Mouse (Mus musculus) liver, embryonic 11.5 days (tissue): ENCODE measurements around the gene Zscan5b. TPM values are rescaled to one million over a fixed set of nuclear protein-coding genes. Genes with fewer than 3 reads are reported as not detected.
"Not testable (repeated sequence)": the region's sequence is repeated elsewhere in the genome, so short reads cannot be mapped to it uniquely, and the experiment has no call there.

Source experiments
- ATAC-seq: fragments of 200-750 bp; cut with Nextera tagmentation; replicated peaks from 2 replicates; pipeline ENCODE4 v1.8.0; 2017; ENCODE audit warnings: moderate number of reproducible peaks, mild to moderate bottlenecking, moderate TSS enrichment, moderate library complexity; ENCODE audit not compliant: low FRiP score
- DNase-seq: peaks from one replicate; pipeline ENCODE4 v3.0.0-alpha.2; 2017; ENCODE audit warnings: low spot score
- H3K27ac ChIP-seq: fragments of 300-500 bp; sonication (generic); 2 replicates; pipeline ENCODE4 v1.5.1; 2014; ENCODE audit warnings: mild to moderate bottlenecking, low read depth, low read length, control low read depth
- H3K27me3 ChIP-seq: fragments of 300-500 bp; sonication (generic); replicated peaks from 2 replicates; pipeline ENCODE4 v1.6.1; 2014; ENCODE audit warnings: low read length, mixed read lengths; ENCODE audit not compliant: control insufficient read depth, insufficient read depth
- H3K36me3 ChIP-seq: fragments of 300-500 bp; sonication (generic); 2 replicates; pipeline ENCODE4 v1.6.1; 2014; ENCODE audit warnings: mild to moderate bottlenecking, low read length, moderate library complexity, mixed read lengths; ENCODE audit not compliant: control insufficient read depth, insufficient read depth
- H3K4me1 ChIP-seq: fragments of 300-500 bp; sonication (generic); replicated peaks from 2 replicates; pipeline ENCODE4 v1.6.1; 2014; ENCODE audit warnings: low read length, mixed read lengths; ENCODE audit not compliant: control insufficient read depth, insufficient read depth
- H3K4me2 ChIP-seq: fragments of 300-500 bp; sonication (generic); 2 replicates; pipeline ENCODE4 v1.6.1; 2014; ENCODE audit warnings: mild to moderate bottlenecking, control low read depth, moderate library complexity
- H3K4me3 ChIP-seq: fragments of 300-500 bp; sonication (generic); 2 replicates; pipeline ENCODE4 v1.5.1; 2014; ENCODE audit warnings: low read depth, low read length, control low read depth
- H3K9ac ChIP-seq: fragments of 300-500 bp; sonication (generic); 2 replicates; pipeline ENCODE4 v1.6.1; 2014; ENCODE audit warnings: low read depth, low read length, control low read depth
- H3K9me3 ChIP-seq: fragments of 300-500 bp; sonication (generic); 2 replicates; pipeline ENCODE4 v1.6.1; 2016; ENCODE audit warnings: low read length, inconsistent platforms, mixed read lengths; ENCODE audit not compliant: control insufficient read depth
- WGBS: fragments of 180-500 bp; shearing (Covaris S2); extraction: QIAGEN DNeasy Blood & Tissue Kit; methylation state at CpG from one replicate; pipeline ENCODE4 v1.1.7; 2014; 5-methylcytosine and 5-hydroxymethylcytosine counted together
- polyA plus RNA-seq: library from polyadenylated mRNA; unstranded; fragments of >200 nt; fragmentation: Nextera tagmentation; extraction: Ambion mirVana; gene quantifications from 2 replicates; pipeline ENCODE4 v1.2.1, GENCODE M21; 2014

Gene Zscan5b
- polyA plus RNA-seq, 1 experiment from 2014 or later, result not detected

DNA sequence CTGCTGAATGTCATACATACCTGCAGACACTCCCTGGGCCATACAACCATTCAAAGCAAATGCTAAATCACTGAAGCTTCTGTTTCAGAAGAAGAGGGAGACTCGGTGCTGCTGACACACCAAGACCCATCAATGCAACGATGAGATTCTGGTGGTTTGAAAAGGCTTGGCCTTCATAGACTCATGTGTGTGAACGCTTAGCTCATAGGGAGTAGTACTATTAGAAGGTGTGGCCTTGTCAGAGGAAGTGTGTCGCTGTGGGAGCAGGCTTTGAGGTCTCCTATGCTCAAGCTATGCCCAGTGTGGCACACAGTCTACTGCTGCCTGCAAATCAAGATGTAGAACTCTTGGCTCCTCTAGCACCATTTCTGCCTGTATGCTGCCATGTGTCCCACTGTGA lies 35.3 kb downstream of the Zscan5b start:
- H3K9ac ChIP-seq, result no peak overlapping the region
- no peak for DNase-seq
- no peak overlapping the region for H3K4me2 ChIP-seq
- 66% methylated on average over 4 of the region's 4 CpGs for WGBS
- no peak for ATAC-seq
- no peaks in the 10 kb centered on the region for H3K36me3 ChIP-seq
- H3K9me3 ChIP-seq, result no peaks in the 10 kb centered on the region; the same call in 1 of the 2 replicates
- H3K4me1 ChIP-seq, result no peaks in the 10 kb centered on the region
- H3K4me3 ChIP-seq, result no peak overlapping the region
- H3K27ac ChIP-seq, result no peak overlapping the region
- H3K27me3 ChIP-seq, result no peaks in the 10 kb centered on the region

GRCm38 (mm10) chr7:6258232-6259220 lies 36.4 kb downstream of the Zscan5b start:
- Histone ChIP-seq H3K27ac (no peak overlapping the region), H3K27me3 (no peaks in the 10 kb centered on the region), H3K36me3 (no peaks in the 10 kb centered on the region), H3K9ac (no peak overlapping the region), H3K4me1 (no peaks in the 10 kb centered on the region), H3K4me2 (no peak overlapping the region), H3K9me3 (no peaks in the 10 kb centered on the region; the same call in 1 of the 2 replicates), H3K4me3 (no peak overlapping the region)
- no peak for ATAC-seq
- no peak for DNase-seq
- 40% methylated on average over 16 of the region's 16 CpGs for WGBS

GRCm38 (mm10) chr7:6260004-6260403 lies 37.9 kb downstream of the Zscan5b start:
- not testable (repeated sequence) for DNase-seq, H3K9me3 ChIP-seq, H3K4me2 ChIP-seq, H3K36me3 ChIP-seq, H3K27ac ChIP-seq, H3K4me1 ChIP-seq, H3K4me3 ChIP-seq, ATAC-seq, H3K9ac ChIP-seq, H3K27me3 ChIP-seq
- 29% methylated on average over 2 of the region's 2 CpGs for WGBS

GRCm38 (mm10) chr7:6262120-6262519 lies 40.0 kb downstream of the Zscan5b start:
- Histone ChIP-seq H3K9ac (no peak overlapping the region), H3K36me3 (no peaks in the 10 kb centered on the region), H3K4me1 (no peaks in the 10 kb centered on the region), H3K9me3 (no peaks in the 10 kb centered on the region), H3K4me3 (no peak overlapping the region), H3K27me3 (no peaks in the 10 kb centered on the region), H3K27ac (no peak overlapping the region), H3K4me2 (no peak overlapping the region)
- no peak for DNase-seq
- no peak for ATAC-seq
- WGBS, result 81% methylated on average over 3 of the region's 3 CpGs

DNA sequence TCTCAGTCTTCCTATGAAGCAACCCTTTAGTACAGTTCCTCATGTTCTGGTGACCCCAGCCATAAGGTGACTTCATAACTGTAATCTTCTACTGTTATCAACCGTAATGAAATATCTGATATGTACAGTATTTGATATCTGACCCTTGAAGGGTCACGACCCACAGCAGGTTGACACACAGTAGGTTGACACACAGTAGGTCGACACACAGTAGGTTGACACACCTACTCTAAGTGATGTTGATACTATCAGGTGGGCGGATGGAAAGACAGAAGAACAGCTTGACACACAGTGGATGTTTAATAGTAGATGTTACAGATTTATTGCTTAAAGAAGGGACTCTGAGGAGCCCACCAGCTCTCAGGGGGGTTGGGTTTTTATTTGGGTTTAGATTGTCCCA lies 40.9 kb downstream of the Zscan5b start:
- Histone ChIP-seq H3K27me3 (no peaks in the 10 kb centered on the region), H3K4me1 (no peaks in the 10 kb centered on the region), H3K27ac (no peak overlapping the region), H3K36me3 (no peaks in the 10 kb centered on the region), H3K9me3 (no peaks in the 10 kb centered on the region), H3K9ac (no peak overlapping the region), H3K4me3 (no peak overlapping the region), H3K4me2 (no peak overlapping the region)
- DNase-seq (no peak), ATAC-seq (no peak)
- WGBS, result 74% methylated on average over 4 of the region's 4 CpGs

- Histone ChIP-seq H3K36me3 (no peaks in the 10 kb centered on the region), H3K4me3 (no peak overlapping the region), H3K4me2 (no peak overlapping the region), H3K9me3 (no peaks in the 10 kb centered on the region), H3K9ac (no peak overlapping the region), H3K4me1 (no peaks in the 10 kb centered on the region), H3K27ac (no peak overlapping the region), H3K27me3 (no peaks in the 10 kb centered on the region)
- ATAC-seq (no peak), DNase-seq (no peak)
- WGBS, result 59% methylated on average over 8 of the region's 8 CpGs
Observed at GRCm38 (mm10) chr7:6265695-6266094, 43.6 kb downstream of the Zscan5b start.

- peak overlapping the region; percentile 19; the same call in 1 of the 2 replicates for H3K4me2 ChIP-seq
- no peaks in the 10 kb centered on the region for H3K9me3 ChIP-seq
- DNase-seq (no peak), ATAC-seq (peak; percentile 89)
- no peak overlapping the region for H3K4me3 ChIP-seq
- H3K27ac ChIP-seq, result no peak overlapping the region
- no peak overlapping the region for H3K9ac ChIP-seq
- H3K36me3 ChIP-seq, result no peaks in the 10 kb centered on the region
- 18% methylated on average over 3 of the region's 3 CpGs for WGBS
- no peaks in the 10 kb centered on the region for H3K27me3 ChIP-seq
- peaks cover 7% of the 10 kb centered on the region for H3K4me1 ChIP-seq
Observed at GRCm38 (mm10) chr7:6277906-6278305, 55.8 kb downstream of the Zscan5b start.

GRCm38 (mm10) chr7:6282749-6283148 lies 60.7 kb downstream of the Zscan5b start:
- peak overlapping the region; percentile 57 for H3K27ac ChIP-seq
- DNase-seq, result peak; percentile 64
- WGBS, result 0% methylated on average over 1 of the region's 1 CpGs
- H3K9me3 ChIP-seq, result no peaks in the 10 kb centered on the region
- no peaks in the 10 kb centered on the region for H3K27me3 ChIP-seq
- no peaks in the 10 kb centered on the region for H3K36me3 ChIP-seq
- ATAC-seq, result no peak
- peak overlapping the region; percentile 66 for H3K9ac ChIP-seq
- peak overlapping the region; percentile 56 for H3K4me3 ChIP-seq
- peak overlapping the region; percentile 56 for H3K4me2 ChIP-seq
- peaks cover 19% of the 10 kb centered on the region for H3K4me1 ChIP-seq
